Mouse (Mus musculus) lung, postnatal 36 days (tissue): ENCODE results near the gene Fkbp11.

Source experiments
- DNase-seq: peaks from one replicate; pipeline ENCODE4 v3.0.0; 2022; ENCODE audit warnings: mixed read lengths

Gene Fkbp11

DNA sequence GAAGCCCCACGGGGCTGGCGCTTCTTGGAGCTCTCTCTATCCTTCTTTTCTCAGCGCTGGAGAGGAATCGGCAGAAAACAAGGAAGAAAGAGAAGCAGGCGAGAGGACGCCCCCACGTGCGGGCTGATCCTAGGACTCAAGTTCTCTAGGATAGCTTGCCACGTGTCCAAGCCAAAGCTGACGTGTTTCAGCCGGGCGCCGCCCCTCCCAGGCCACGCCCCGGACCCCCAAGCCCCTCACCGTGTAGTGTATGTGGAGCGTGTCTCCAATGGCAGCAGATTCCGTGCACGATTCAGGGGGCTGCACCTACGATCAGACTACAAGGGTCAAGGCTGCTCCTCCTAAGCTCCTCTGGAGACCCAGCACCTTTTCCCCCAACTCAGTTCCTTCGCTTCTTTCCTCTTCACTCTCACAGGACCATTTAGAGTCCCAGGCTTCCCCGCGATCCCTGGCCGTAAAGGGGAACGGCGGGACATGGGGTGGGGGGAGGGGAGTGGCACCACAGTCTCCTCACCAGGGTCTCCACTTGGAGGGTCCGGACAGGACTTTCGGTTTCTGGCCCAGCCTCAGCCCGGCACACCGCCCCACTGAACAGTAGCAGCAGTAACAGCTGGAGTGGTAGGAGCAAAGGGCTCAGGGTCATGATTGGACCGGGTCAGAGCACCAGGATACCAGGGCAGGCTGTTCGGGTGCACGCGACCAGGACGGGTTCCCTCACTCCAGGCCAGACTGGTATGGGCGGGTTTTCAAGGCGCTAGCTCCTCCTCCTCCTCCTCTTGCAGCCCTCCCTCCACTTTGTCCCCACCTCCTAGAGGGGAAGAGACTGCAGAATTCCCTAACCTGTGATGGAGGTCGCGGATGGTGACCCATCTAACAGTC, at the start of gene Fkbp11:
Gene Fkbp11 (minus strand): TSS at position 756 of the 879 bp plus-strand sequence.
- DNase-seq, result peak; percentile 87

GRCm38 (mm10) chr15:98777762-98778161, 49.8 kb upstream of the Fkbp11 start, which contains the start of gene Wnt10b:
Gene Wnt10b (minus strand): TSS chr15:98778150.
- no peak for DNase-seq

- no peak for DNase-seq
These were observed 49.1 kb upstream of the Fkbp11 start for GRCm38 (mm10) chr15:98777005-98777616.

- no peak for DNase-seq
These were observed 48.4 kb upstream of the Fkbp11 start for GRCm38 (mm10) chr15:98776280-98777004.

- DNase-seq, result no peak
These were observed 47.5 kb upstream of the Fkbp11 start for GRCm38 (mm10) chr15:98775533-98775932.

GRCm38 (mm10) chr15:98774096-98774495, 46.1 kb upstream of the Fkbp11 start:
- no peak for DNase-seq

DNA sequence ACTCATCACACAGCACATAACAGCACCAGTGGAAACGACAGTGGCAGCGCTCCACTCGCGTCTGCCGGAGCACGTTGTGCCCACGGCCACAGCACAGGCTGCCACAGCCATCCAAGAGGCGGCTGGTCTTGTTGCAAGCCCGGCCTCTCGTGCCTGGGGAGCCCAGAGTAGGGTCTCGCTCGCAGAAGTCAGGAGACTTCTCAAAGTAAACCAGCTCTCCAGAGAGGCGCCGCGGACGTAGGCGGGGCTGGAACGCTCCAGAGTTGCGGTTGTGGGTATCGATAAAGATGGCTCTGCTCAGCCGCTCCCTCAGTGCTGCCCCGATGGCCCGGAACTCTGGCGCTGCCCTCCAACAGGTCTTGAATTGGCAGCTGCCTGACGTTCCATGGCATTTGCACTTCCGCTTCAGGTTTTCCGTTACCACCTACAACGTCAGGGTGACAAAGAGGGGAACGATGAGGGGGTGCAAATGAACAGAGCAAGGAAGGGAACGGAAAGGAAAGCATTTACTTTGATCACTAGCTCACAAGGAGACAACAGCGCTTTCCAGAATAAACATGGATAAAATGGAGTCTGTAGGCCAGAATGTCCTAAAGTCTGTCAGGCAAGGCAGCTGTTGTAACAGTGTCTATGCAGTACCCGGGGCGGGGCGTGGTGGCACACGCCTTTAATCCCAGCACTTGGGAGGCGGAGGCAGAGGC, 44.7 kb upstream of the Fkbp11 start:
- DNase-seq, result peak; percentile 44

GRCm38 (mm10) chr15:98771813-98772425, 43.9 kb upstream of the Fkbp11 start:
- no peak for DNase-seq

- DNase-seq, result no peak
These were observed 40.3 kb upstream of the Fkbp11 start for GRCm38 (mm10) chr15:98768259-98768658.

DNA sequence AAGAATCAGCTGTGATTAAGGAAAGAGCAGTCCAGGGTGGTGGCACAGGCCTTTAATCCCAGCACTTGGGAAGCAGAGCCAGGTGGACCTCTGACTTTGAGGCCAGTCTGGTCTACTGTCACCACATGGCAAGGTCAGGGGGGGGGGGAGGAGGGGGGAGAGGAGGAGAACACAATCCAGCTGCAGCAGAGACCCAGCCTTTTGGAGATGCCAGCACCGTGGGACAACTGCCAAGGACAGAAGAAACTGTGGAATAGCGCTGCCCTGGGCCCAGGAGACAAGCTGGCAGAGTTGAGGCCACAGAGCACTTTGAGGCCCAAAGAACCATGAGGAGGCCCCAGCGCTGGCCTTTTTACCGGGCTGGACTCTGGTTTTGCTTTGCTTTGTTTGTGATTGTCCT, 37.9 kb upstream of the Fkbp11 start:
- no peak for DNase-seq

GRCm38 (mm10) chr15:98762670-98763529, 34.9 kb upstream of the Fkbp11 start, which contains the start of gene Arf3:
Gene Arf3 (minus strand): TSS chr15:98763214.
- DNase-seq, result peak; percentile 97

GRCm38 (mm10) chr15:98762201-98762621, 34.2 kb upstream of the Fkbp11 start:
- peak; percentile 82 for DNase-seq

DNA sequence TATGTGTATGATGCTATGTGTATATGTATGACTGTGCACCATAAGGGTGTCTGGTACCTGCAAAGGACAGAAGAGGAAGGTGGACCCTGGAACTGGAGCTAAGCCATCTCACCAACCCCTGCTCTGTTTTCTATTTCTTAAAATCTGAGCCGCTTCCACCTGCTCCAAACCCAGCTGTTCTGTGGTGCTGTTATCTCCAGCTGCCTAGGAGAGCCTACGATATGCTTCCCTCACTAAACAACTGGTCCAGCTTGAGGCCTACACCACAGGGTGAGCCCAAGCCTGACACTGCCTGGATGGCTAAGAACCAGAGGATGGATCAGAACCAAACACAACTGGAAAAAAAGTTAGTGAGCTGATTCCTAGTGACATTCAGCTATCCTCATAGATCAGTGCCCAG, 26.1 kb upstream of the Fkbp11 start:
- no peak for DNase-seq

DNA sequence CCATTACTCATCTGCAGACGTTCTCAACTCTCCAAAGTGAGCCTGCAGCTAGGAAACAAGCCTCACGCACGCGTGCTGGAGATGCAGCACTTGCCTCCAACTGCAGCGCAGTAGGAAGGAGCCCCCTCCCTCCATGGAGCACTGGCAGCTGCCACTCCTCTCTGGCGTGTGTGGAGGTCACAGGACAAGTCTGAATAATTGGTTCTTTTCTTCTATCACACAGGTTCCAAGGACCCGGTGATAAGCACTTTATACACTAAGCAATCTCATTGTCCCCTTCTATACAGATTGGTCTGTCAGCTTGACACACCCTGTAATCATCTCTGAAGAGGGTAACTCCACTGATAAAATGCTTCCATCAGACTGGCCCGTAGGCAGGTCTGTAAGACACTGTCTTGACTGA, 25.0 kb upstream of the Fkbp11 start:
- DNase-seq, result no peak

DNA sequence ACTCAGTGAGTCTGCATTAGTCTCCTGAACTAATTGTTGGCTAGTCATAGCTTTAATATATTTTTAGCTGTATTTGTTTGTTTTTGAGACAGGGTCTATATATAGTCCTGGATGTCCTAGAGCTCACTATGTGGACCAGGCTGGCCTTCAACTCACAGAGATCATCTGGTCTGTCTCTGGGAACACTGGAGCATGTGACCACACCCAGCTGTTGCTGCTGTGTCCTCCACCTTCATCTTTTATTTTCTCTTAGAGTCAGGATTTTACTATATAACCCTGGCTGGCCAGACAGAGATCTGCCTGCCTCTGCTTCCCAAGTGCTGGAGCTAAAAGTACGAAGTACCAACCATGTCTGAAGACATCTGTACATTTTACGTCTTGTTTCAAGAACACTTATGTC, 21.1 kb upstream of the Fkbp11 start:
- no peak for DNase-seq

DNA sequence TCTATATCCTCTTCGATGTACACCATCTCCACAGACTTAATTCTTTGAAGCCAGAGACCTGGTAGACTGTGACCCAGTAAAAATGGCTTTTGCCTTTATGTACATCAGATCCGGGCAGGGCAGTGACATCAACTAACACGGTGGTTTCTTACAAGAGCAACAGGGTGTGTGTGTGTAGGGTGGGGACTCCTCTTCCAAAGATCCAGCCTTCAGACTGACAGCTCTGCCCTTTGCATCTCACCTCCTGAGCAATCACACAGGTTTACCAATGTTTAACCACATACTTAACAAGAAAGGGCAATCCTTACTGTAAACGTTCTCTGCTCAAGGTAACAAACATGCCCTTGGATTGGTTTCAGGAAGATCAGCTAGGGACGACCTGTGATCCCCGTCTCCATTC, 19.3 kb upstream of the Fkbp11 start:
- no peak for DNase-seq

DNA sequence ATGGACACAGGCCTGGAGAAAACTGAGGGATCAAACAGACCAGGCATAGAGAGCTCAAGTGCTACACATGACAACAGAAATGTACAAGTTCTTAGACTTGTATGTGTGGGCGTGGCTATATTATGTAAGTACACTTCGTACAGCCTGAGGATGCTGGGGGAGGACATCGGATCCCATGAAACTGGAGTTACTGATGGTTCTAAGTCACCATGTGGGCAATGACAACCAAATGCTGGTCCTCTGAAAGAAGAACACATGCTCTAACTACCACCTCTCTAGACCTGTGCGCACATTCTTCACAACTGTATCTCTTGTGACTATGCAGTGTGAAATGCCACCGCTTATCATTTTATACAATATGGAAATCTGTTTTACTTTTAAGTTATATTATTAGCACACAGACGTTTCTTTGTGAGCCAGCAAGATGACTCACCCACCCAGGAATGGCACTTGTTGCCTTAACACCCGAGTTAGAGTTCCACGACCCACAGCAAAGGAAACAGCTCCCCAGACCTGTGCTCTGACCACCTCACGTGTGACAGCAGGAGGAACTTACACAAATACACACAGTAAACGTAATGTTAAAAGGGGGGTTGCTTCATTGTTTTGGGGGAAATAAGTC, 18.5 kb upstream of the Fkbp11 start:
- DNase-seq, result peak; percentile 14

DNA sequence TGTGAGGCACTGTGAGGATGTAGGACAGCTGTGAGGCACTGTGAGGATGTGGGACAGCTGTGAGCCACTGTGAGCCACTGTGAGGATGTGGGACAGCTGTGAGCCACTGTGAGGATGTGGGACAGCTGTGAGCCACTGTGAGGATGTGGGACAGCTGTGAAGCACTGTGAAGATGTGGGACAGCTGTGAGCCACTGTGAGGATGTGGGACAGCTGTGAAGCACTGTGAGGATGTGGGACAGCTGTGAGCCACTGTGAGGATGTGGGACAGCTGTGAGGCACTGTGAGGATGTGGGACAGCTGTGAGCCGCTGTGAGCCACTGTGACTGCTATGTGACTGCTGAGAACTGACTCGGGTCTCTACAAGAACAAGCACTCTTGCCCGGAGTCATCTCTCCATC, 15.9 kb upstream of the Fkbp11 start:
- peak; percentile 44 for DNase-seq

DNA sequence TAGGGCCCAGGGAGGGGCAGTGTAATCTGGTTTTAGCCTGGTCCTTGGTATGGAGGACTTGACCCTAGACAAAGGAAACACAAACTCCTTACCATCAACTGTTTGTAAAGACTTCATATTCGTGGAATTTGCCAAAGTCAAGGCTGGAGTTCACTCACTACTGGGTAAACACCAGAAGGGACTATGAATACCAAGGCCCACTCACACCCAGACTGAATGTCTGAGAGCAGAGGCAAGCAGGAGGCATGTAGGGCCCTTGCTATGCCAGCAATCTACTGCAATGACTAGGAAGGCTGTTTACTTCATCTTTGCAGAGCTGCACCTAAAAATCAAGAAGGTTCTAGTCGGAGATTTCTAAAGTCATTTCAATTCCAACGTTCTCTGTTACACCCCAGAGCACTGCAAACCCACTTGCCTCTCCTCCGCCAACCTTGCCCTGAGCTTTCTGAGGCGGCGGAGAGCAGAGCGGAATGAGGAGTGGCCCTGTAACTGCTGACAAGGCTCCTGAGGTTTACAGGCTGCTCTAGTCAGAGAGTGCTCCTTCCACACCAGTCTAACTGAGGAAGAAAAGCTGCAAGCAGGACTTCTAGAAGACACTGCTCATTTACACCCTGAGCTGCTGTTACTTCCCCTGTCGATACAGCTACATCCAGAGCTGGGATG, 14.9 kb upstream of the Fkbp11 start:
- DNase-seq, result peak; percentile 48

DNA sequence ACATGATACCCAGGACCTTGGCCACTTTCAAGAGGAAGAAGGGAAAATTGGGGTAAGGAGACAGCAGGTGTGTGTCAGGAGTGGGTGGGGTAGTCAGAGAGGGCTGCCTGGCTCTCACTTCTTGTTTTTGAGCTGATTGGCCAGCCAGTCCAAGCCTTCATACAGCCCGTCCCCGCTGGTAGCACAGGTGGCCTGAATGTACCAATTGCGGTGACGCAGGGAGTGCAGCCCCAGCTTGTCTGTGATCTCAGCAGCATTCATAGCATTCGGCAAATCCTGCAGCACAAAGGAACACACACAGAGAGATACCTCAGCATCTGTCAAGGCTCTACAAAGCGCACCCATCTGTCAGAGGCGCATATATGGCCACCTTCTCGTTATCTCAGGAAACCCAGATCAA, 12.2 kb upstream of the Fkbp11 start:
- DNase-seq, result no peak
